Mouse (Mus musculus) neural tube, embryonic 14.5 days (tissue): ENCODE measurements at regions not wholly inside any gene's neighbourhood (a gene's known extent, or its start where the extent isn't known, plus 50 kb on each side); places are given as distances from the start of the nearest gene placed in this dataset.

Experiments
- ATAC-seq: fragments of 200-750 bp; cut with Nextera tagmentation; 2 replicates; pipeline ENCODE4 v1.8.0; 2017; ENCODE audit warnings: low read depth, mild to moderate bottlenecking, moderate TSS enrichment, moderate library complexity
- H3K27ac ChIP-seq: fragments of 300-500 bp; sonication (generic); 2 replicates; pipeline ENCODE4 v1.5.1; 2014; ENCODE audit warnings: low read depth, mild to moderate bottlenecking, control low read depth, low read length, moderate library complexity, mixed read lengths
- H3K27me3 ChIP-seq: fragments of 300-500 bp; sonication (generic); 2 replicates; pipeline ENCODE4 v1.6.1; 2014; ENCODE audit warnings: low read length; ENCODE audit not compliant: control insufficient read depth, insufficient read depth
- H3K36me3 ChIP-seq: fragments of 300-500 bp; sonication (generic); 2 replicates; pipeline ENCODE4 v1.6.1; 2014; ENCODE audit warnings: low read length, mixed read lengths; ENCODE audit not compliant: control insufficient read depth, insufficient read depth
- H3K4me1 ChIP-seq: fragments of 300-500 bp; sonication (generic); 2 replicates; pipeline ENCODE4 v1.6.1; 2014; ENCODE audit warnings: low read length; ENCODE audit not compliant: control insufficient read depth, insufficient read depth
- H3K4me2 ChIP-seq: fragments of 300-500 bp; sonication (generic); 2 replicates; pipeline ENCODE4 v1.6.1; 2014; ENCODE audit warnings: mild to moderate bottlenecking, low read depth, low read length, control low read depth
- H3K4me3 ChIP-seq: fragments of 300-500 bp; sonication (generic); 2 replicates; pipeline ENCODE4 v1.5.1; 2014; ENCODE audit warnings: low read depth, low read length, control low read depth, mixed read lengths
- H3K9ac ChIP-seq: fragments of 300-500 bp; sonication (generic); replicated peaks from 2 replicates; pipeline ENCODE4 v1.6.1; 2014; ENCODE audit warnings: low read depth, mild to moderate bottlenecking, control low read depth, low read length, mixed read lengths
- H3K9me3 ChIP-seq: fragments of 300-500 bp; sonication (generic); 2 replicates; pipeline ENCODE4 v1.6.1; 2016; ENCODE audit warnings: low read length; ENCODE audit not compliant: control insufficient read depth
- WGBS: fragments of 180-500 bp; shearing (Covaris S2); extraction: QIAGEN DNeasy Blood & Tissue Kit; methylation state at CpG from one replicate; pipeline ENCODE4 v1.1.7; 2014; 5-methylcytosine and 5-hydroxymethylcytosine counted together

DNA sequence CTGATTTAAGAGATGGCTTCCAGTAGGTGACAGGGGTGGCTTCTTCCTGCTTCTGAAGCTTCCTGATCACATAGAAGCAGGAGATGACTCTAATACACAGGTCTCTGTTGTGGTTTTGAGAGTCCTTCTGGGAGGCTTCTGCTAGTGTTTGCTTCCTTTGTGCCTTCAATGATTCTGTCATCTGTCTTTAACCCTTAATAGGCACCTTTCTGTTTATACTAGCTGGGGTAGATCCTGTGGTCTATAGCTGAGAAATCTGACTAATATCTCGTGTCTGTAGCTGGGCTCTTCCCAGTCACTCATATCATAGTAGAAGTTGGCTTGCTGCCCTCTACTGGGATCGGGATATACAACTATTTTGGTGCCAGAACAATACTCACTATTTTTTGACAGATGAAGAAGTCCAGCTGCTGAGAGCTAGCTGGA lies 50.2 kb upstream of the Zfand6 start:
- no peaks in the 10 kb centered on the region for H3K9me3 ChIP-seq
- H3K27me3 ChIP-seq, result no peaks in the 10 kb centered on the region
- no peak overlapping the region for H3K27ac ChIP-seq
- ATAC-seq, result no peak
- WGBS, result 34% methylated on average over 2 of the region's 2 CpGs
- H3K4me3 ChIP-seq, result no peak overlapping the region
- no peaks in the 10 kb centered on the region for H3K36me3 ChIP-seq
- H3K4me1 ChIP-seq, result no peaks in the 10 kb centered on the region
- no peak overlapping the region for H3K9ac ChIP-seq
- no peak overlapping the region for H3K4me2 ChIP-seq
